Mouse (Mus musculus): ENCODE results near the gene Prdx5. TPM values are rescaled to one million over a fixed set of nuclear protein-coding genes. Genes with fewer than 3 reads are reported as not detected.

Prdx5 gene
- polyA plus RNA-seq, 1 experiment = 974 TPM

DNA sequence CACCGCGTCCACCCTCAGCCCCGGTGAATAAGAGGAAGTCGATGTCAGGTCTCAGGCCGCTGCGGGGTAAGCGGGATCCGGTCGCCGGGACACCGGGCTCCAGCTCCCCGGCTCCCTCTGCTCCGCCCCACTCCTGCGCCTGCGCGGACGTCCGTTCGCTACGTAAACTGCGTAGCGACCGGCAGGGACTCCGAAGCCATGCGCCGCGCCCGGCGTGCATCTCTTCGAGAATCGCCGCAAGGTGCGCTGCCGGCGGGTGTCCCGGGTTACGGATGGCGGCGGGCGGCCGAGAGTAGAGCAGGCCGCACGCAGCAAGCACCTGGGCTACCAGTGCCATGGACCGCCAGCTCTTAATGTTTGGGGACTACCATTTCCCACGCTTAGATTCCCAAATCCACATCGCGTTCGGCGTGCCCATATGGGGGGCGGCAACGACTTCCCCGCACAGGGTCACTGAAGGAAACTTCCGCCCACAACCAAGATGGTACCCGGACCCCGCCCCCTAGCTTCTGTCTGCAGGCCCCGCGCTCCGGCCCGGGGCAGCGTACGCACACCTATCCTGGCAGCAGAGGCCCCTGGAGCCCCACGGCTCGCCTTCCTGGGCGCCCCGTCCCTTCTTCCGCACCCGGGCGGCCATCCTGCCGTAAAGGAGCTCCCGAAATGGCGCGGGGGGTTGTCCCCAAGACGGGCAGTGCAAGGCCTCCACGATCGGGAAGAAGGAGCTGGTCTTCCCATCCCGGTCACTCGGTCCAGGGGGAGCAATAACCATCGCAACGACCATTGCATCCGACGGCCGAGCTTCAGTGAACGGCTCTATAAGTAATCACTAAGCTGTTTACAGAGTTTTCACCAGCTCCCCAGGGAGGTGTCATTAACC is 31.7 kb upstream of the Prdx5 start, which contains the start of gene Bad:
Bad (plus strand) TSS at position 490 of the 877 bp plus-strand sequence.
- Histone ChIP-seq H3K27ac (replicated peaks; ENCODE audit: low read depth, low read length) (peak within 1 kb of the TSS; percentile 84), H3K4me1 (ENCODE audit: control insufficient read depth, insufficient read depth, insufficient read length, low read length) (peaks cover 5% of the 10 kb centered on the region; the same call in 1 of the 2 replicates), H3K4me3 (ENCODE audit: insufficient read depth, low read depth, low read length) (peak within 1 kb of the TSS; percentile 82)

GRCm38 (mm10) chr19:6940396-6941351 is 30.8 kb upstream of the Prdx5 start:
- H3K4me1 ChIP-seq (ENCODE audit: control insufficient read depth, insufficient read depth, insufficient read length, low read length) = peaks cover 5% of the 10 kb centered on the region; the same call in 1 of the 2 replicates
- H3K27ac ChIP-seq (replicated peaks; ENCODE audit: low read depth, low read length) = peak overlapping the region; percentile 72
- peak overlapping the region; percentile 82 for H3K4me3 ChIP-seq (ENCODE audit: insufficient read depth, low read depth, low read length)

- Histone ChIP-seq H3K4me3 (ENCODE audit: insufficient read depth, low read depth, low read length) (no peak overlapping the region), H3K27ac (replicated peaks; ENCODE audit: low read depth, low read length) (no peak overlapping the region), H3K4me1 (ENCODE audit: control insufficient read depth, insufficient read depth, insufficient read length, low read length) (peaks cover 5% of the 10 kb centered on the region; the same call in 1 of the 2 replicates)
Measured at GRCm38 (mm10) chr19:6939106-6940002, 29.4 kb upstream of the Prdx5 start.

DNA sequence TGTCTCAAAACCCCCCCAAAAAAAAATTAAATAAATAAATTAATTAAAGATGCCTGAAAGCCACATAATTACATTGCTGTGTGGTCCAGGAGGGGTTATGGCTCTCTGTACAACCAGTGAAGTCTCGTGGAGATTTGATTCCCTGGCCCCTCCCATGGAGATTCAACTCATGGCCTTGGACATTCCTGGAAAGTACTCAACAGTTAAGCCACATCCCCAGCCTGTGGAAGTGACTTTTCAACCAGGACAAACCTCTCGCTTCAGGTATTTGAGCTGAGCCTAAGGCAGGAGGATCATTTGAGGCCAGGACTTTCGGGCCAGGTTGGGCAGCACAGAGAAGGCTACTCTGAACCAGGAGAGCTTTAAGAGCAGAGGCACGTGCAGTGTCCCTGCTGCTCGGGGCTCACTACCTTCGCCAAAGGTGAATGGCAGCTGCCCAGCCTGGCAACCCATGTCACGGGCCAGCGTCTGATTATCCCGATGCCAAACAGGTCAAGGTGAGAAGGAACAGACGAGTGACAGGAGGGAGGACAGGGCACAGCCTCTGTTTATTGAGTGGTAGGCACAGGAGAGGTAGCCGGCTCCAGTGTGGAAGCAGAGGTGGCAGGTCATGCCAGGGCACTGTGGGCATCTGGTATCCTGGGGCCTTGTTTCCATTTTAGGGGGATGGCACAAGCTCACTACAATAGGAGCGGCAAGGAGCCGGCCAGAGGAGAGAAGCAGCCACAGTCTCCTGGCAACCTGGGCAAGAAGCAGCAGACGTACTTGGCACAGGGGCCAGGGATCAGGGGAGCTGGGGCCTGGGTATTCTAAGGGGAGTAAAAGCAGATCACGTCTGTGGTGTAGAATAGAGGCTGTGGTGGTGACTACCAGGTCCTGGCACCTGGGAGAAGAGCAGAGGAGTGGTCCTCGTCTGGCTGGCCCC is 27.9 kb upstream of the Prdx5 start:
- peaks cover 14% of the 10 kb centered on the region; the same call in 1 of the 2 replicates for H3K4me1 ChIP-seq (ENCODE audit: control insufficient read depth, insufficient read depth, insufficient read length, low read length)
- no peak overlapping the region for H3K27ac ChIP-seq (replicated peaks; ENCODE audit: low read depth, low read length)
- H3K4me3 ChIP-seq (ENCODE audit: insufficient read depth, low read depth, low read length) = no peak overlapping the region

GRCm38 (mm10) chr19:6936299-6936698 is 26.4 kb upstream of the Prdx5 start:
- Histone ChIP-seq H3K4me1 (ENCODE audit: control insufficient read depth, insufficient read depth, insufficient read length, low read length) (peaks cover 17% of the 10 kb centered on the region; the same call in 1 of the 2 replicates), H3K27ac (replicated peaks; ENCODE audit: low read depth, low read length) (no peak overlapping the region), H3K4me3 (ENCODE audit: insufficient read depth, low read depth, low read length) (no peak overlapping the region)

- Histone ChIP-seq H3K4me1 (ENCODE audit: control insufficient read depth, insufficient read depth, insufficient read length, low read length) (peaks cover 12% of the 10 kb centered on the region; the same call in 1 of the 2 replicates), H3K27ac (replicated peaks; ENCODE audit: low read depth, low read length) (no peak within 1 kb of the TSS), H3K4me3 (ENCODE audit: insufficient read depth, low read depth, low read length) (peak within 1 kb of the TSS; percentile 47)
Measured at GRCm38 (mm10) chr19:6934195-6934977, 24.5 kb upstream of the Prdx5 start, which contains the start of gene Kcnk4. Gene Kcnk4 (minus strand): TSS chr19:6934515.

DNA sequence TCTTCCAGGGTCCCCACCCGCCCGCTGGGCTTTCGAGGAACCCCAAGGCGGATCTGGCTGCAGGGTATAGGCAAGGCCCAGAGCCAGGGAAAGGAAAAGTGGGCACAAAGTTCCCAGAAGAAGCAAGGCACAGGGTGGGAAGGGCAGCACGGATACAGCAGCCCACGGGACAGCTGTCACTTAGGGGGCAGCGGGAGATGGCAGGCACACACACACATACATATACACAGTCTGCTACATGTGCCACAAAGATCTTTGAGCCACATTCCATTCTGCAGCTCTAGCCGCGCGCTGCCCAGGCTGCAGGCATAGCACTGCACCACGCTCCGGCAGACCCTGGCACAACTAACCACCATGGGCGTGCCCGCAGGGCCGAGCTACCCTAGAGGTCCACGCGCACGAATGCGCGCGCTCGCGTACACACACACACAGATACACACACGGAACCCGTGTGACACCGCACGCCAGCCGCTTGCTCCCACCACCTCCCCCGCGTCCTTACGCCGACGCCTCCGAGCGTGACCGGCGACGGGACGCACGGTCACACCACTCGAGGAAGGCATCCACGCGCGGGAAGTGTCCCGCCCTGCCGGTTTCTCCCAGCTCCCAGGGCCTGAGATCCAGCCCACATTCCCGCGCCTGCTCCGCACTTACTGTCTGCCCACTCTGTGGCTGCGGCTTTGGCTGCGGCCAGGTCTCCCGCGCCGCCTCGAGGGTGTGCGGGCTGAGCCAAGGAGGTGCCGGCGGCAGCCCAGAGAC is 23.7 kb upstream of the Prdx5 start:
- Histone ChIP-seq H3K27ac (replicated peaks; ENCODE audit: low read depth, low read length) (no peak overlapping the region), H3K4me3 (ENCODE audit: insufficient read depth, low read depth, low read length) (peak overlapping the region; percentile 47), H3K4me1 (ENCODE audit: control insufficient read depth, insufficient read depth, insufficient read length, low read length) (peaks cover 12% of the 10 kb centered on the region; the same call in 1 of the 2 replicates)

DNA sequence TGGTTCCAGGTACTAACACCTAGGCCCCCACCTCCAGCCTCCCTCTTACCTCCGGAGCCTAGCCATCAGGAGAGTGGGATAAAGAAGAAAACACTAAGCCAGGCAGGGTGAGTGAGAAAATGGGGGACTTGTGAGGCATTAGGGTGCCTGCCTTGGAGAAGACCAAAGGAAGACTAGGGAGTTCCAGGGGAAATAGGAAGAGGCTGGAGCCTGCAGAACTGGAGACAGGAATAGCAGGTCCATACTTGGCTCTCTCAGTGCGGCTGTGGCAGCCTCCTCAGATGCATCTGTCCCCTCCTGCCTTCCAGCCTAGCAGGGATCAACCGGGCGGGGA is 23.2 kb upstream of the Prdx5 start:
- Histone ChIP-seq H3K4me3 (ENCODE audit: insufficient read depth, low read depth, low read length) (no peak overlapping the region), H3K4me1 (ENCODE audit: control insufficient read depth, insufficient read depth, insufficient read length, low read length) (peaks cover 12% of the 10 kb centered on the region; the same call in 1 of the 2 replicates), H3K27ac (replicated peaks; ENCODE audit: low read depth, low read length) (no peak overlapping the region)

DNA sequence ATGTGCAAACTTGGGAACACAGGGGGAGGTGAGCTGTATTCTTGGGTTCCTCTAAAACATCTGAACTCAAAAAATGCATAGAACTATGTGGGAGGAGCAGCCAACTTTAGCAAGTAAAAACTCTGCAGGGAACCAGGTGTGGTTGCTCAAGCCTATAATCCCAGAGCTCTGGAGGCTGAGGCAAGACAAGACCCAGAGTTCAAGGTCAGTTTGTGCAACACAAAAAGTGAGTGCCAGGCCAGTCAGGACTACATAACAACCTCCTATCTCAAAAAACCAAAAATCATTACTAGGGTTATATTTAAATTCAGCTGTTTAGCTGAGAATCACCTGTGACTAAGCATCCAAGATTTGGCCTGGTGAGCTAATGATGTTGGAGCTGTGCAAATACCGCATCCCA is 22.1 kb upstream of the Prdx5 start:
- H3K4me1 ChIP-seq (ENCODE audit: control insufficient read depth, insufficient read depth, insufficient read length, low read length) = peaks cover 12% of the 10 kb centered on the region; the same call in 1 of the 2 replicates
- H3K27ac ChIP-seq (replicated peaks; ENCODE audit: low read depth, low read length) = no peak overlapping the region
- no peak overlapping the region for H3K4me3 ChIP-seq (ENCODE audit: insufficient read depth, low read depth, low read length)

- H3K4me1 ChIP-seq (ENCODE audit: control insufficient read depth, insufficient read depth, insufficient read length, low read length) = peaks cover 13% of the 10 kb centered on the region
- no peak overlapping the region for H3K27ac ChIP-seq (replicated peaks; ENCODE audit: low read depth, low read length)
- H3K4me3 ChIP-seq (ENCODE audit: insufficient read depth, low read depth, low read length) = no peak overlapping the region
Measured at GRCm38 (mm10) chr19:6931002-6931401, 21.1 kb upstream of the Prdx5 start.

- H3K4me1 ChIP-seq (ENCODE audit: control insufficient read depth, insufficient read depth, insufficient read length, low read length) = peaks cover 10% of the 10 kb centered on the region
- H3K4me3 ChIP-seq (ENCODE audit: insufficient read depth, low read depth, low read length) = no peak overlapping the region
- H3K27ac ChIP-seq (replicated peaks; ENCODE audit: low read depth, low read length) = no peak overlapping the region
Measured at GRCm38 (mm10) chr19:6928080-6928479, 18.2 kb upstream of the Prdx5 start.

DNA sequence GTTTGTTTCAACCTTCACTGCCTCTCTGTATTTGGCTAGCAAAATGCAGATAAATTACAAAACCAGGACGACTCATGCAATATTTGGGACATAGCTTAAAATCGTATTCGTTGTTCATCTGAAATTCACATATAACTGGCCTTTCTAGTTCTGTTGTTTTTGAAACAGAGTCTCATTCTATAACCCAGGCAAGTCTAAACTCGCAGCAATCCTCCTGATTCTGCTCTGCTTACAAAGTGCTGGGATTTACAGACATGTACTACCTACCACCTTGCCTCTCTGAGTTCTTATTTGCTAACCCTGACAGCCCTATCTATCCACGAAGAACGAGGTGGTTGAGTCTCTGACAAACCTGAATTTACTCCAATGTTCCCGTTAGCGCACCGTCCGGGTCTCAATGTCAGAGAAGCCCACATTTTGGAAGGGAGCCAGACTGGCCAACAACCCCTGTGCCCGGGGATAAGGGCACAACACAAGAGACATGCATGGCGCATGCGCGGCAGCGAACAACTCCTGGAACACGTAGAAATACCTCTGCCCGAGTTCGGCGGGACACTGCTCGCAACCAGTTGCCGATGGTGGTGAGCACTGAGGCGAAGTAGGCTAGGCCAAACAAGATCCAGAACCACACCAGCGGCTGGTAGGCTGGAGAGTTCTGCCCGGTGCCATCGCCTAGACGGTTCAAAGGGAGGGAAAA is 16.8 kb upstream of the Prdx5 start:
- Histone ChIP-seq H3K27ac (replicated peaks; ENCODE audit: low read depth, low read length) (no peak overlapping the region), H3K4me1 (ENCODE audit: control insufficient read depth, insufficient read depth, insufficient read length, low read length) (peaks cover 8% of the 10 kb centered on the region), H3K4me3 (ENCODE audit: insufficient read depth, low read depth, low read length) (peak overlapping the region; percentile 6; the same call in 1 of the 2 replicates)
